Mouse (Mus musculus) midbrain, embryonic 11.5 days (tissue): ENCODE results near the gene Gna13. TPM values are rescaled to one million over a fixed set of nuclear protein-coding genes. Genes with fewer than 3 reads are reported as not detected.

ENCODE experiments used
- ATAC-seq: fragments of 200-750 bp; cut with Nextera tagmentation; 2 replicates; pipeline ENCODE4 v1.8.0; 2017; ENCODE audit warnings: moderate TSS enrichment, moderate library complexity; ENCODE audit not compliant: low FRiP score
- DNase-seq: peaks from one replicate; pipeline ENCODE4 v3.0.0; 2015; ENCODE audit warnings: low spot score; ENCODE audit errors: missing footprints
- H3K27ac ChIP-seq: fragments of 300-500 bp; sonication (generic); 2 replicates; pipeline ENCODE4 v1.5.1; 2014; ENCODE audit warnings: low read depth, low read length
- H3K27me3 ChIP-seq: fragments of 300-500 bp; sonication (generic); 2 replicates; pipeline ENCODE4 v1.6.1; 2014; ENCODE audit warnings: mild to moderate bottlenecking, low read length, moderate library complexity, mixed read lengths; ENCODE audit not compliant: control insufficient read depth, insufficient read depth
- H3K36me3 ChIP-seq: fragments of 300-500 bp; sonication (generic); 2 replicates; pipeline ENCODE4 v1.6.1; 2014; ENCODE audit warnings: mild to moderate bottlenecking, low read length, moderate library complexity, mixed read lengths; ENCODE audit not compliant: control insufficient read depth, insufficient read depth
- H3K4me1 ChIP-seq: fragments of 300-500 bp; sonication (generic); 2 replicates; pipeline ENCODE4 v1.6.1; 2014; ENCODE audit warnings: low read length; ENCODE audit not compliant: control insufficient read depth, insufficient read depth
- H3K4me2 ChIP-seq: fragments of 300-500 bp; sonication (generic); 2 replicates; pipeline ENCODE4 v1.6.1; 2014; ENCODE audit warnings: mild to moderate bottlenecking, moderate library complexity
- H3K4me3 ChIP-seq: fragments of 300-500 bp; sonication (generic); 2 replicates; pipeline ENCODE4 v1.5.1; 2014; ENCODE audit warnings: low read depth, low read length
- H3K9ac ChIP-seq: fragments of 300-500 bp; sonication (generic); 2 replicates; pipeline ENCODE4 v1.6.1; 2014; ENCODE audit warnings: low read length
- H3K9me3 ChIP-seq: fragments of 300-500 bp; sonication (generic); 2 replicates; pipeline ENCODE4 v1.6.1; 2016; ENCODE audit warnings: low read length; ENCODE audit not compliant: control insufficient read depth
- WGBS: fragments of 180-500 bp; shearing (Covaris S2); extraction: QIAGEN DNeasy Blood & Tissue Kit; methylation state at CpG from one replicate; pipeline ENCODE4 v1.1.7; 2014; 5-methylcytosine and 5-hydroxymethylcytosine counted together
- polyA plus RNA-seq: library from polyadenylated mRNA; unstranded; fragments of >200 nt; fragmentation: Nextera tagmentation; extraction: Ambion mirVana; gene quantifications from 2 replicates; pipeline ENCODE4 v1.2.1, GENCODE M21; 2014

The Gna13 gene
- polyA plus RNA-seq, 1 experiment from 2014 or later: 19.4 TPM

- Histone ChIP-seq H3K4me2 (no peak overlapping the region), H3K9ac (no peak overlapping the region), H3K27ac (no peak overlapping the region), H3K9me3 (no peaks in the 10 kb centered on the region), H3K27me3 (no peaks in the 10 kb centered on the region), H3K36me3 (peaks cover 2% of the 10 kb centered on the region; the same call in 1 of the 2 replicates), H3K4me3 (no peak overlapping the region), H3K4me1 (no peaks in the 10 kb centered on the region; the same call in none of the 2 replicates)
- no peak for DNase-seq
- WGBS: 74% methylated on average over 10 of the region's 10 CpGs
- peak; percentile 59; the same call in 1 of the 2 replicates for ATAC-seq
Measured at GRCm38 (mm10) chr11:109377477-109377876, 14.8 kb downstream of the Gna13 start.

GRCm38 (mm10) chr11:109378051-109378450, 15.4 kb downstream of the Gna13 start:
- ATAC-seq (no peak), DNase-seq (no peak)
- peaks cover 2% of the 10 kb centered on the region; the same call in 1 of the 2 replicates for H3K36me3 ChIP-seq
- H3K9me3 ChIP-seq: no peaks in the 10 kb centered on the region
- H3K9ac ChIP-seq: no peak overlapping the region
- WGBS: 72% methylated on average over 7 of the region's 7 CpGs
- no peak overlapping the region for H3K4me3 ChIP-seq
- no peaks in the 10 kb centered on the region for H3K27me3 ChIP-seq
- H3K4me2 ChIP-seq: no peak overlapping the region
- H3K4me1 ChIP-seq: no peaks in the 10 kb centered on the region; the same call in none of the 2 replicates
- no peak overlapping the region for H3K27ac ChIP-seq

DNA sequence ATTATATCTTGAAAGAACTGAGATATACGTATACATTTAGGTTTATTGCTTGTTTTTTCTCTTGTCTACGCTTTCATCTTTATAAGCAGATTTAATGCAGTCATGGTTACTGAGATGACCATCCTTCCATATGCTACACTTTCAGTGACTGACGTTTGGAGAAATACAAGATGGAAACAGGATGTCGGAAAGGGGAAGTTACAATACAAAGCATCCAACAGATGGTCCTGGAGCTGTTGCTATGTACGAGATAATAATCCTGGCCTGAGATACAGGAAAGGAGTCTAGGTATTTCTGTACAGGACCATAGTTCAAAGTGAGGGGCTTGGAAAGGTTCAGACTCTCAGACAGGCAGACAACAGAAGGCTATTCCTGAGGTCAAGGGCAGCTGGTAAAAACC, 18.0 kb downstream of the Gna13 start:
- Histone ChIP-seq H3K27ac (no peak overlapping the region), H3K9ac (no peak overlapping the region), H3K4me3 (no peak overlapping the region), H3K4me1 (no peaks in the 10 kb centered on the region; the same call in none of the 2 replicates), H3K4me2 (no peak overlapping the region), H3K27me3 (no peaks in the 10 kb centered on the region), H3K36me3 (no peaks in the 10 kb centered on the region), H3K9me3 (no peaks in the 10 kb centered on the region)
- ATAC-seq: no peak
- 87% methylated on average over 5 of the region's 5 CpGs for WGBS
- DNase-seq: no peak

DNA sequence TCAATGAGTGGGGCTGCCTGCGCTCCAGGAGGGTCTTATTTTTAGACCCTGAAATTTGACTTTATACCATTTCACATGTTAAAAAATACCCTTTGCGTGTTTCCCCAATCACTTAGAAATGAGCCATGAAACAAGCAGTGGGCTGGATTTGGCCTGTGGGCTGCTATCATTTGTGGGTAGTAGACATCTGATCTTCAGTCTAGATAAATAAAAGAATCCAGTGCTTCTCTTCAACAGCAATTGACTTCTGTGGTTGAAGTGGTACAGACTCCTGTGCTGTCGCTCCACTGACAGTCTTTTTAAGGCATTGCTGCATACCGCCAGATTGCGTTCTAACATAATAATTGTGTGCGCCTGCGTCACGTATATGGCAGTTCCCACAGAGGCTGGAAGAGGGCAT, 22.7 kb downstream of the Gna13 start:
- Histone ChIP-seq H3K27me3 (no peaks in the 10 kb centered on the region), H3K9me3 (no peaks in the 10 kb centered on the region), H3K27ac (no peak overlapping the region), H3K4me3 (no peak overlapping the region), H3K9ac (no peak overlapping the region), H3K36me3 (no peaks in the 10 kb centered on the region), H3K4me2 (no peak overlapping the region), H3K4me1 (no peaks in the 10 kb centered on the region)
- 94% methylated on average over 8 of the region's 8 CpGs for WGBS
- DNase-seq: no peak
- ATAC-seq: no peak

- H3K36me3 ChIP-seq: no peaks in the 10 kb centered on the region
- no peak overlapping the region for H3K27ac ChIP-seq
- WGBS: 93% methylated on average over 5 of the region's 5 CpGs
- no peak overlapping the region for H3K4me2 ChIP-seq
- DNase-seq (no peak), ATAC-seq (no peak)
- no peaks in the 10 kb centered on the region for H3K4me1 ChIP-seq
- H3K9ac ChIP-seq: no peak overlapping the region
- H3K27me3 ChIP-seq: no peaks in the 10 kb centered on the region
- H3K9me3 ChIP-seq: no peaks in the 10 kb centered on the region
- no peak overlapping the region for H3K4me3 ChIP-seq
Measured at GRCm38 (mm10) chr11:109389046-109389445, 26.4 kb downstream of the Gna13 start.

DNA sequence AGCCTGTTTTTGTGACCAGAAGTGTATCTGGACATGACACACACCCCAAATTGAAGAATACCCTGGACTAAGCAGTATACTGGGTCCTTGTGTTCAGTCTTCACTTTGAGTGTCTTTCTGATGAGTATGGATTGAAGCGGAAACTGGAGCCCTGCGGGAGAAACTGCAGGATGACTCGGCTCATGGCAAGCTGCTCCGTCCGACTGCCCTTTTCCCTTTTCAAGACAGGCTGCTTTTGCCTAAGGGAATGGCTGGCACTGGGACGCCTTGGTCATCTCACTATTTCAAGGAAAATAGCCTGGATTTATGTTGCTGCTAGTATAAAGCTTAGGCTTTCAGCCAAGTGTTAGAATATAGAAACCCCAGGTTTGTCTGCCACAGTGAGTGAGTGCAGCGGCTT, 28.6 kb downstream of the Gna13 start:
- WGBS: 87% methylated on average over 7 of the region's 7 CpGs
- Histone ChIP-seq H3K27me3 (no peaks in the 10 kb centered on the region), H3K9ac (no peak overlapping the region), H3K4me3 (no peak overlapping the region), H3K9me3 (no peaks in the 10 kb centered on the region), H3K36me3 (no peaks in the 10 kb centered on the region; the same call in 1 of the 2 replicates), H3K27ac (no peak overlapping the region), H3K4me1 (no peaks in the 10 kb centered on the region), H3K4me2 (no peak overlapping the region)
- DNase-seq (no peak), ATAC-seq (no peak)

DNA sequence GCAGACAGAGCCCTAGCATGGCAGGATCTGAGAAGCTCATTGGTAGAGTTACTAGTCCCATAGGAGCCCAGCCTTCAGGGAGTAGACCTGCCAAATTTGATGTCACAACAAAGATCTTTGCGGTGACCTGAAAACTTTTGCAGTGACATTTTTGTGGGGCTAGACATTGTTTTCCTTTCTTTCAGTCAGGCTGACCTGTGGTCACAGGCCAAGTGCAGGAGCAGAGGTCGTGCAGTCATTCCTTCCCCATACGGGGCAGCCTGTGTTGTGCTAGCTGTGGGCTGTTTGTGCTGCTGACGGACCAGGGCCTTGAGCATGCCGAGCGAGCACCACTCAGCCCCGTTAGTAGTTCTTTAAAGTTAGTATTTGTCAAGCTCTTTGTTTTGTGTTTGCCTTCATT, 29.1 kb downstream of the Gna13 start:
- Histone ChIP-seq H3K4me3 (no peak overlapping the region), H3K36me3 (no peaks in the 10 kb centered on the region; the same call in 1 of the 2 replicates), H3K4me1 (no peaks in the 10 kb centered on the region), H3K27me3 (no peaks in the 10 kb centered on the region), H3K27ac (no peak overlapping the region), H3K9ac (no peak overlapping the region), H3K9me3 (no peaks in the 10 kb centered on the region), H3K4me2 (no peak overlapping the region)
- ATAC-seq (no peak), DNase-seq (no peak)
- WGBS: 52% methylated on average over 7 of the region's 7 CpGs

GRCm38 (mm10) chr11:109392601-109393000, 30.0 kb downstream of the Gna13 start:
- Histone ChIP-seq H3K9me3 (no peaks in the 10 kb centered on the region), H3K36me3 (peaks cover 2% of the 10 kb centered on the region; the same call in 1 of the 2 replicates), H3K9ac (no peak overlapping the region), H3K4me2 (no peak overlapping the region), H3K4me3 (no peak overlapping the region), H3K27ac (no peak overlapping the region), H3K27me3 (no peaks in the 10 kb centered on the region), H3K4me1 (no peaks in the 10 kb centered on the region)
- no peak for DNase-seq
- whole genome bisulfite sequencing: 92% methylated on average over 9 of the region's 9 CpGs
- no peak for ATAC-seq

GRCm38 (mm10) chr11:109394758-109395157, 32.1 kb downstream of the Gna13 start:
- H3K4me1 ChIP-seq: no peaks in the 10 kb centered on the region
- no peaks in the 10 kb centered on the region for H3K27me3 ChIP-seq
- H3K36me3 ChIP-seq: peaks cover 2% of the 10 kb centered on the region; the same call in 1 of the 2 replicates
- H3K9me3 ChIP-seq: no peaks in the 10 kb centered on the region
- 90% methylated on average over 9 of the region's 9 CpGs for WGBS
- H3K9ac ChIP-seq: no peak overlapping the region
- H3K4me3 ChIP-seq: no peak overlapping the region
- DNase-seq: no peak
- H3K27ac ChIP-seq: no peak overlapping the region
- no peak for ATAC-seq
- no peak overlapping the region for H3K4me2 ChIP-seq
